Mouse (Mus musculus): Measurements from ENCODE around the gene Ube4a. TPM values are rescaled to one million over a fixed set of nuclear protein-coding genes. Genes with fewer than 3 reads are reported as not detected.

The Ube4a gene
- polyA plus RNA-seq, 1 experiment from 2014 or later, result 27.0 TPM

DNA sequence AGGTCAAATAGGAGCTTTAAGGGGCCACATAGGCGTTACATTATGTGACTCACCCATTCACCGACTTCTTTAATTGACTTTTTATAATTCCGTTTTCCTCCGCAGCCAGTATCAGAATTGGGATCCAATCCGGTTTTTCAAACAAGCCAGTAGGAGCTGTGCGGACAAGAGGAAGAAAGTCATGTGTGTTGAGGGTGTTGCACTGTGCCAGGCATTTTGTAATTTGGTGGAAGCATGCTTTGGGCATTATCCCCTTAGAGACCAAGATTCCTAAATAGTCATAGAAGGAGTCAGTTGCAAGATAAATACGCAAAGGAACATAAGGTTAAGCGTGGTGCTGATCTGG is 44.3 kb downstream of the Ube4a start:
- Histone ChIP-seq H3K27ac (peak overlapping the region; percentile 94), H3K27me3 (no peaks in the 10 kb centered on the region), H3K4me2 (replicated peaks) (peak overlapping the region; percentile 91), H3K36me3 (0 out of 2 replicates have a peak, but pooled peaks cover 12% of the 10 kb centered on the region), H3K9me3 (no peaks in the 10 kb centered on the region), H3K4me1 (peaks cover 16% of the 10 kb centered on the region), H3K4me3 (peak overlapping the region; percentile 99), H3K9ac (peak overlapping the region; percentile 57; the same call in 1 of the 2 replicates)
- under 1% methylated on average over 8 of the region's 8 CpGs for WGBS
- peak; percentile 86 for ATAC-seq (ENCODE audit: low FRiP score, low read depth)

DNA sequence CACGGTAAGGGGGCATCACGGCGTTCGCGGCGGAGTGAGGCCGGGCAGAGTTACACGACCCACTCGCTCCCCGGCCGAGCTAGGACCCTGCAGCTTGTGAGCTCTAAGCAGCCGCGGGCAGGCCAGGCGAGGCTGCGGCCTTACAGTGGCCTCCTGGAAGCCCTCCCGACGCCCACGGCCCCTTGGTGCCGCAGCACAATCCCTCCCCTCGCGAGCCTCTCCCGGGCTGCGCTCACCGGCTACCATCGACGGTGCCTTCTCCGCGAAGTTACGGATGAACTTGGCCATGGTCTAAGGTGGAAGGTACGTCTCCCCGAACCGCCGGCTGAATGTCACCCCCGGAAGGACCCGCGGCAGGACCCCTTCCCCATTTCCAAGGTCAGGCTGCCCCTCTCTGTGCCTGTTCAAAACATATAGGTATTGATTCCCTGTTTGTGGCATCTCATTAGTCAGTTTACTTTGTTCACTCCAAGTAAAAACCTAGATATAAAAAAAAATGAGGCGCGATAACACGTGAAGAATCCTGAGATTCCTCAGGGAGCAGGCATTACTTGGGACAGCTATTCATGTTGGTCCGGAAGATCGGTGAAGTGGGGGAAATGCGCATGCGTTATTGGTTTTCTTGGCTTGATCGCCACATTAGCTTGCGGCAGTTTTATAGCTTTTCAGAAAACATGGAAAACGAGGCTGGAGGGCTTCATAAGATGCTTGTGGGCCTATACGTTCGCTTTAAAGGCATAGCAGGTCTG is 44.9 kb downstream of the Ube4a start, which contains the start of gene Atp5l:
Gene Atp5l, minus strand, starts transcription at position 369 of the 749 bp plus-strand sequence.
- H3K36me3 ChIP-seq, result 0 out of 2 replicates have a peak, but pooled peaks cover 7% of the 10 kb centered on the region
- no peaks in the 10 kb centered on the region for H3K27me3 ChIP-seq
- peak within 1 kb of the TSS; percentile 94 for H3K27ac ChIP-seq
- H3K4me1 ChIP-seq, result peaks cover 16% of the 10 kb centered on the region
- peak within 1 kb of the TSS; percentile 97 for H3K9ac ChIP-seq
- ATAC-seq (ENCODE audit: low FRiP score, low read depth), result peak; percentile 90
- H3K4me2 ChIP-seq (replicated peaks), result peak within 1 kb of the TSS; percentile 91
- under 1% methylated on average over 48 of the region's 48 CpGs for WGBS
- H3K4me3 ChIP-seq, result peak within 1 kb of the TSS; percentile 99
- H3K9me3 ChIP-seq, result no peaks in the 10 kb centered on the region

DNA sequence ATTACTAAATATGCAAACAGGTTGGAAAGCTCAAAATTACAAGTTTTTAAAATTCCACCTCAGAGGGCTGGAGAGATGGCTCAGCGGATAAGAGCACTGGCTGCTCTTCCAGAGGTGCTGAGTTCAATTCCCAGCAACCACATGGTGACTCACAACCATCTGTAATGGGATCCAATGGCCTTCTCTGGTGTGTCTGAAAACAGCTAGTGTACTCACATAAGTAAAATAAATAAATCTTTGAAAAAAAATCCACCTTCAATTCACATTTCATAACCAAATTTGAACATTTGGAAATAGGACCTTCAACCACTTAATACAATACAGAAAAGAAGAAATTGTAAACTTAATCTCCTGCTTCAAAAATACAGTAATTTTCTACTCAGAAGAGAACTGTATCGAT is 45.8 kb downstream of the Ube4a start:
- no peaks in the 10 kb centered on the region for H3K9me3 ChIP-seq
- 0 out of 2 replicates have a peak, but pooled peaks cover 3% of the 10 kb centered on the region for H3K36me3 ChIP-seq
- H3K4me1 ChIP-seq, result peaks cover 25% of the 10 kb centered on the region
- H3K4me3 ChIP-seq, result peak overlapping the region; percentile 99
- H3K9ac ChIP-seq, result peak overlapping the region; percentile 97
- peak overlapping the region; percentile 91 for H3K4me2 ChIP-seq (replicated peaks)
- no peak for ATAC-seq (ENCODE audit: low FRiP score, low read depth)
- no peak overlapping the region for H3K27ac ChIP-seq
- WGBS, result 39% methylated on average over 2 of the region's 2 CpGs
- H3K27me3 ChIP-seq, result no peaks in the 10 kb centered on the region

DNA sequence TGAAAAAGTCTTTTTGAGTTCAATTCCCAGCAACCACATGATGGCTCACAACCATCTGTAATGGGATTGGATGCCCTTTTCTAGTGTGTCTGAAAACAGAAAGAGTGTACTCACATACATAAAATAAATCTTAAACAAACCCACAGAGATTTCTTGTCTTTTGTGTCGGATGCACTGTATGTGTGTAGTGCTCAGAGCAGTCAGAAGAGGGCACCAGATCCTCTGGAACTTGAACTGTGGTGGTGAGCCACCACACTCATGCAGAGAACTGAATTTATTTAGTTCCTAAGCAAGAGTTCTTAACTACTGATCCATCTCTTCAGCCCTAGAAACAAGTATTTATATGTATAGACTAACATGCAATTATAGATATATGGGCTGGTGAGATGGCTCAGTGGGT is 49.2 kb downstream of the Ube4a start:
- 57% methylated on average over 1 of the region's 1 CpGs for WGBS
- Histone ChIP-seq H3K36me3 (peaks cover 22% of the 10 kb centered on the region), H3K9ac (no peak overlapping the region), H3K27ac (no peak overlapping the region), H3K27me3 (no peaks in the 10 kb centered on the region), H3K4me1 (peaks cover 25% of the 10 kb centered on the region), H3K4me3 (no peak overlapping the region), H3K9me3 (no peaks in the 10 kb centered on the region), H3K4me2 (replicated peaks) (no peak overlapping the region)
- no peak for ATAC-seq (ENCODE audit: low FRiP score, low read depth)

DNA sequence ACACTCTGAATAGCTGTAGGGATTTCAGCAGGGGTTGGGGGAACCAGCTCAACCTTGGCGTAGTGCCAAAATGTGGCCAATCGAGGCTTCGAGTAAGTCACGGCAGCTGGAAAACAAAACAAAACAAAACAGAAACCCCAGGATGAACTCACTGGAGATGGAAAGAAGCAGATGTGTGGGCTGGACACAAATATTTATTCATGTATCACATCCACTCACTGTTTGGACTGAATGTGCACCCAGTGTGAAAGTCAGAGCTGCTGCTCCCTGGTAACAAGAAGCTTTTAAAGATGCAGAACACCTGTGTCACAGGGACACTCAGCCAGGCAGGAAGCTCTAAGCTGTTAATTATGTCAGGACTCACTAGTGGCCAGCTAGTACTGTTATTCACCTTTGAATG is 50.7 kb downstream of the Ube4a start:
- 17% methylated on average over 4 of the region's 4 CpGs for WGBS
- H3K4me1 ChIP-seq, result peaks cover 25% of the 10 kb centered on the region
- no peaks in the 10 kb centered on the region for H3K27me3 ChIP-seq
- no peak overlapping the region for H3K4me3 ChIP-seq
- no peak overlapping the region for H3K27ac ChIP-seq
- H3K9me3 ChIP-seq, result no peaks in the 10 kb centered on the region
- H3K4me2 ChIP-seq (replicated peaks), result no peak overlapping the region
- ATAC-seq (ENCODE audit: low FRiP score, low read depth), result no peak
- peaks cover 36% of the 10 kb centered on the region for H3K36me3 ChIP-seq
- H3K9ac ChIP-seq, result peak overlapping the region; percentile 48

DNA sequence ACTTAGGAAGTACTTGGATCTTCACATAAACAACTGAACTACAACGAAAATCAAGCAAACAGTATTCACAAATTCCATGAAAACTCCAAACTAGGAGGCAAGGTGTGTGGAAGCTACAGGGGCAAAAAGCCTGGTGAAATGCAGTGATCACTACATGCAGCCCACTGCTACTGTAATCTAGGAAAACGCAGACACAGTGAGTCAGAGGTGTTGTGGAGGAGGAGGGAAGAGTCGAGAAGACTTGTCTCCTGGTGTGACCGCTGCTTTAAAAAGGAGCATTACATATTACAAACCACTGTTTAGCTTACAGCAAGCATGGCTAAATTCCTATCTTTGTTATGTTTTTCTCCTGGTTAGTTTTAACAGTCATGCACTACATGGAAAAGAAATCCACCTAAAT is 54.0 kb downstream of the Ube4a start:
- peaks cover 33% of the 10 kb centered on the region for H3K36me3 ChIP-seq
- H3K4me2 ChIP-seq (replicated peaks), result no peak overlapping the region
- H3K4me3 ChIP-seq, result no peak overlapping the region
- H3K9me3 ChIP-seq, result no peaks in the 10 kb centered on the region
- H3K4me1 ChIP-seq, result peaks cover 15% of the 10 kb centered on the region
- WGBS, result 95% methylated on average over 4 of the region's 4 CpGs
- H3K27me3 ChIP-seq, result no peaks in the 10 kb centered on the region
- no peak overlapping the region for H3K9ac ChIP-seq
- H3K27ac ChIP-seq, result no peak overlapping the region
- no peak for ATAC-seq (ENCODE audit: low FRiP score, low read depth)

DNA sequence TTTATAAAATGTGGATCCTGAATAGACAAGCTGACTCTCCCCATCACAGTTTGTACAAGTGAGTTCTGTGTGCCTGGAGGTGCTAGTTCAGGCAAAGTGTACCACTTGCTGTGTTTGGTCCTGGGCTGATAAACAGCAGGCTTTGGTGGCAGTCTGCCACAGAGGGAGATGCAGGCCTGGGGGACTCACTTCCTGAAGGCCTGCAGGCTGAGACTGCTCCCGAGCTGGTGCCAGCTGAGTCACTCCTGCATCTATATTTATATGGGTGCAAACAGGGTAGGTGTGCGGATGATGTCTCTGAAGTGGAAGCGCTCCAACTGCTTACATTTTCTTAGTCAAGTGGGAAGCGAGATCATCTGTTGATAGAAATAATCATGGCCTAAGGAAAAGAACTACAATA is 59.8 kb downstream of the Ube4a start:
- ATAC-seq (ENCODE audit: low FRiP score, low read depth), result no peak
- H3K9ac ChIP-seq, result no peak overlapping the region
- no peak overlapping the region for H3K27ac ChIP-seq
- peaks cover 9% of the 10 kb centered on the region for H3K36me3 ChIP-seq
- 73% methylated on average over 4 of the region's 4 CpGs for WGBS
- H3K4me3 ChIP-seq, result no peak overlapping the region
- H3K4me1 ChIP-seq, result no peaks in the 10 kb centered on the region
- no peak overlapping the region for H3K4me2 ChIP-seq (replicated peaks)
- H3K9me3 ChIP-seq, result no peaks in the 10 kb centered on the region
- H3K27me3 ChIP-seq, result no peaks in the 10 kb centered on the region

DNA sequence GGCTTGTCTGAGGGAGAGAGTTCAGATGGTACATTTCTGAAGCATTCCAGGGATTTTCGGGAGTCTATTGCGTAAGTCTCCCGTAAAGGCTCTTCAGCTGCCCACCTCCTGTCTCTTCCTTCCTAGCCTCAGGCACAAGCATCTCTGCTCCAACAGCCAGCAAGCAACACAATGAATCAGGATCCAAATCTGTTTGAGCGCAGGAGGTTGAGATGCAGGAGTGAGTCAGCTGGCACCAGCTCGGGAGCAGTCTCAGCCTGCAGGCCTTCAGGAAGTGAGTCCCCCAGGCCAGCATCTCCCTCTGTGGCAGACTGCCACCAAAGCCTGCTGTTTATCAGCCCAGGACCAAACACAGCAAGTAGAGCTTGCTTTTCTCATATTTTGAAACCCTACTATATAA is 60.4 kb downstream of the Ube4a start:
- no peak for ATAC-seq (ENCODE audit: low FRiP score, low read depth)
- WGBS, result 68% methylated on average over 5 of the region's 5 CpGs
- Histone ChIP-seq H3K27ac (no peak overlapping the region), H3K4me2 (replicated peaks) (no peak overlapping the region), H3K9ac (no peak overlapping the region), H3K4me1 (no peaks in the 10 kb centered on the region), H3K9me3 (no peaks in the 10 kb centered on the region), H3K36me3 (peaks cover 2% of the 10 kb centered on the region), H3K27me3 (no peaks in the 10 kb centered on the region), H3K4me3 (no peak overlapping the region)

DNA sequence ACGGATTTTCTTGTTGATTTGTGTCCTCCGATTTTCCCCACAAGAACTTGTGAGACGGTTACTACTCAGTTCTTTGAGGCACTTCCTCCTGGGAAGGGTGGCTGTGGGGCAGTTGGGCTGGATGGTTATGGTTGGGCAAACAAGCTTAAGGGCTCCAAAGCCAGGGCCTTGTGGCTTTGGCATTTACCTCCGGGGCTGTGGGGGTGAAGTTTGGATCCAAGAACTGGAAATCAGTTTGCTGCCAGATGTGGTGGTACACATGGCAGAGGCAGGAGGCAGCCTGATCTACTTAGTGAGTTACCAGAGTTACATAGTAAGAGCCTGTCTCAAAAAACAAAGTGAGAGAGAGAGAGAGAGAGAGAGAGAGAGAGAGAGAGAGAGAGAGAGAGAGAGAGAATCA is 61.5 kb downstream of the Ube4a start:
- Histone ChIP-seq H3K9me3 (no peaks in the 10 kb centered on the region), H3K4me3 (no peak overlapping the region), H3K27ac (no peak overlapping the region), H3K4me1 (no peaks in the 10 kb centered on the region), H3K4me2 (replicated peaks) (no peak overlapping the region), H3K9ac (no peak overlapping the region), H3K36me3 (no peaks in the 10 kb centered on the region), H3K27me3 (no peaks in the 10 kb centered on the region)
- WGBS, result 86% methylated on average over 4 of the region's 4 CpGs
- no peak for ATAC-seq (ENCODE audit: low FRiP score, low read depth)

DNA sequence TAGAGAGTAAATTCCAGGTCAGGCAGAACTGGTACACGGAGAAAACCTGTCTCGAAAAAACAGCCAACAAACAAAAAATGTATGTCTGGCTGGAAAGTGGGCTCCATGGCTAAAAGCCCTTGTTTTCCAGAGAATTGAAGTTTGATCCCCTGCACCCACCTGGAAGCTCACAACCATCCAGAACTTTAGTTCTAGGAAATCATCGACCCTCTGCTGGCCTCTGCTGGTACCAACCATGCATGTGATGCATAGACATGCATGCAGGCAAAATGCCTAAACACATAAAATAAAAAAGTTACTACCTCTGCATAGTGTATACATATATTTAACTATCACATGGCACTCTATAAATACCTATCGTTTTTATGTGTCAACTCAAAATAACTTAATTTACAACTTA is 65.0 kb downstream of the Ube4a start:
- Histone ChIP-seq H3K27me3 (0 out of 2 replicates have a peak, but pooled peaks cover 2% of the 10 kb centered on the region), H3K27ac (no peak overlapping the region), H3K9ac (no peak overlapping the region), H3K9me3 (no peaks in the 10 kb centered on the region), H3K4me3 (no peak overlapping the region), H3K4me2 (replicated peaks) (no peak overlapping the region), H3K4me1 (no peaks in the 10 kb centered on the region), H3K36me3 (no peaks in the 10 kb centered on the region)
- no peak for ATAC-seq (ENCODE audit: low FRiP score, low read depth)
- 67% methylated on average over 4 of the region's 4 CpGs for WGBS

DNA sequence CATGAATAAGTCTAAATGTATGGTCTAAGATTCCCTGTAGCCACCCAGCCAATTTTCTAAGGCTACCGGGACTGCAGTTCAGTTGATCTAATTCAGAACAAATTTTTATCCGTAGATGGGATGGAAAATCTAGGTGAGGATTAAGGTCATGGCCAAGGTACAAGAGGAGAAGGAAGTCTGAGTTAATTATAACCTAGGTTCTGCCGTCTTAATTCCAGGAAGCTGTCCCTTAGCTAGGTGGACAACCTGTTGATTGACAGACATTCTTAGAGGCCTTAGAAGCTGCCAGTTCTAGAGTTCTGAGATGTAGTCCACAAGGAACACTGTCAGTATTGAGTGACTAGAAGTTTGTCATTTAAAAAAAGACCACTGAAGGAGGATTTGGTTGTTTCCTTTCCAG is 65.7 kb downstream of the Ube4a start:
- no peak overlapping the region for H3K27ac ChIP-seq
- WGBS, result 83% methylated on average over 3 of the region's 3 CpGs
- H3K27me3 ChIP-seq, result 0 out of 2 replicates have a peak, but pooled peaks cover 2% of the 10 kb centered on the region
- no peak overlapping the region for H3K4me3 ChIP-seq
- H3K4me2 ChIP-seq (replicated peaks), result no peak overlapping the region
- no peak for ATAC-seq (ENCODE audit: low FRiP score, low read depth)
- H3K36me3 ChIP-seq, result no peaks in the 10 kb centered on the region
- no peak overlapping the region for H3K9ac ChIP-seq
- no peaks in the 10 kb centered on the region for H3K4me1 ChIP-seq
- H3K9me3 ChIP-seq, result no peaks in the 10 kb centered on the region

DNA sequence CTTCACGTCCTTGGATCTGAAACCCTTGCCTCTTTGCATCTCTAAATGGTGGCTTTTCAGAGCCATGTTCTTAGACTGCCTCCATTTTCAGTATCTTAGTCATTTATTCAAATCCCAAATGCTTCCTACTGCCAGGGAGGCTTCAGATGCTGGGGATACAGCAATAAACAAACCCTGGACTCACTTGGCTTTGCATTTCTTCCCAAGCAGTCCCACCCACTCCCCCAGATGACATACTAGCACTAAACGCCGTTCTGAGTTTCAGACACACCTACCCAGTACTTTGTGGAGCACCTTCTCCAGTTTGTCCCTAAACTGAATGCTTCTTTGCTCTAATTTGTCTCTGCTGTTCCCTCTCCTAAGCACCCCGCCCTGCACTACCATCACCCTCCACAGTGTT is 68.4 kb downstream of the Ube4a start:
- H3K27me3 ChIP-seq, result 0 out of 2 replicates have a peak, but pooled peaks cover 2% of the 10 kb centered on the region
- H3K9ac ChIP-seq, result no peak overlapping the region
- no peak for ATAC-seq (ENCODE audit: low FRiP score, low read depth)
- H3K4me1 ChIP-seq, result no peaks in the 10 kb centered on the region
- no peaks in the 10 kb centered on the region for H3K9me3 ChIP-seq
- H3K36me3 ChIP-seq, result no peaks in the 10 kb centered on the region
- H3K4me2 ChIP-seq (replicated peaks), result no peak overlapping the region
- 54% methylated on average over 4 of the region's 4 CpGs for WGBS
- H3K4me3 ChIP-seq, result no peak overlapping the region
- H3K27ac ChIP-seq, result no peak overlapping the region

DNA sequence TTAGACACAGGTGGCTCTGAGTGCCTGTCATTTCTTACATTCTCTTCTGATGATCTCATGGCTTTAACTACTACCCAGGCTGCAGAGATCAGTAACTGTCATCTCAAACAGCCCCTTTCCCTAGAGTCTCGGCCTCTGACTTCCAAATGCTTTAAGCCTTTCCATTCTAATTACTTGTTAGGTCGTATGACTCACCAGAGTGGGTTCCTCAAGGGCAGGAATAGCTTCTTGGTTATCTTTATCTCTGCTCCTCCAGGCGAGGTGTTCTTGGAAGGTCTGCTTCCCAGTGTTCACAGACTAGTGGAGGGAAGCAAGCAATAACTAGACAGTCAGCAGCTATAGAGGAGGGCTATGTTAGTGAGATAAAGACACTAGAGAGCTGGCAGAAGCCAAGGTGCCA is 72.7 kb downstream of the Ube4a start:
- 63% methylated on average over 3 of the region's 3 CpGs for WGBS
- Histone ChIP-seq H3K27me3 (peaks cover 2% of the 10 kb centered on the region; the same call in 1 of the 2 replicates), H3K27ac (no peak overlapping the region), H3K36me3 (no peaks in the 10 kb centered on the region), H3K9ac (no peak overlapping the region), H3K4me3 (no peak overlapping the region), H3K9me3 (no peaks in the 10 kb centered on the region), H3K4me2 (replicated peaks) (no peak overlapping the region), H3K4me1 (no peaks in the 10 kb centered on the region)
- ATAC-seq (ENCODE audit: low FRiP score, low read depth), result no peak

Measured in limb, embryonic 13.5 days (tissue).